ENCODE assay signal across 9 mouse cellular contexts in the genomic region with DNA sequence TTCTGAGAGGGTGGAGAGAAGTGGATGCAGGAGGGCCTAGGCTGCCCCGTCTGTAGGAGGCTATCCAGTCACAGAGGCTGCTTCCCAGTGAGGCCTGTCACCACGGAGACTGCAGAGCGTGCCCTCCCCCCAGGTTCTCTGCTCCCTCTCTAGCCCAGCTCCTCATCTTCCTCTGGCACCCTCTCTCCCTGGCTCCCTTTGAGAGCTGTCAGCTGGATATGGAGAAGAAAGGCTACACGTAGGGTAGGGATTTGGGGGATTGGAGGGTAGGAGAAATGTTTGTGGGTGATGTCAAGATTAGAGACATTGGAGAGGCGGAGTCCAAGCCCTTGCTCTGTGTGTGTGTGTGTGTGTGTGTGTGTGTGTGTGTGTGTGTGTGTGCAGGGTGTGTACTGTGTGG. TPM values are rescaled to one million over a fixed set of nuclear protein-coding genes. Genes with fewer than 3 reads are reported as not detected.
DNase-seq lines count a peak whose midpoint lies in the region; ATAC-seq and TF ChIP-seq lines count a peak whose summit lies in the region.
"Had no signal": no experiment of that assay in that cellular context is flagged by ENCODE, and none has a peak within 500 bp of the region (broad histone marks: within the 10 kb centered on the region; RNA-seq: fewer than 3 reads in every experiment).

No protein-coding gene starts in this region.

- H3K27me3 ChIP-seq in heart, embryonic 14.5 days (ENCODE audit: control insufficient read depth, insufficient read depth, low read length), result no peaks in the 10 kb centered on the region
- no peaks in the 10 kb centered on the region for H3K27me3 ChIP-seq in stomach, embryonic 14.5 days (ENCODE audit: control insufficient read depth, insufficient read depth, low read length)
- H3K27me3 ChIP-seq in stomach, postnatal 0 days (ENCODE audit: control insufficient read depth, insufficient read depth, low read length), result no peaks in the 10 kb centered on the region
- H3K27me3 ChIP-seq in intestine, postnatal 0 days (replicated peaks; ENCODE audit: control insufficient read depth, insufficient read depth, low read length), result no peaks in the 10 kb centered on the region
- no peaks in the 10 kb centered on the region for H3K27me3 ChIP-seq in stomach, embryonic 15.5 days (replicated peaks)

- 0 out of 4 replicates have a peak overlapping the region, but pooled peaks of 1 of the 2 experiments have one; percentile 79 for H3K4me3 ChIP-seq in heart, embryonic 14.5 days (ENCODE audit: control insufficient read depth in 1 of 2, insufficient read depth in 1 of 2, low read depth in 1 of 2, low read length in 2 of 2)
- no peak overlapping the region for H3K4me3 ChIP-seq in stomach, embryonic 14.5 days (ENCODE audit: low read depth, low read length)
- H3K4me3 ChIP-seq in stomach, postnatal 0 days (ENCODE audit: low read depth, low read length), result no peak overlapping the region
- no peak overlapping the region for H3K4me3 ChIP-seq in intestine, postnatal 0 days (ENCODE audit: low read depth, low read length)
- no peak overlapping the region for H3K4me3 ChIP-seq in stomach, embryonic 15.5 days (replicated peaks)
- no peak overlapping the region for H3K4me3 ChIP-seq in lung, adult 2 months (replicated peaks; ENCODE audit: extremely low read depth, low read depth, low read length)

- peaks cover 1% of the 10 kb centered on the region; the same call in 1 of the 2 replicates for H3K36me3 ChIP-seq in heart, embryonic 14.5 days (ENCODE audit: control insufficient read depth, insufficient read depth, low read length)
- H3K36me3 ChIP-seq in stomach, embryonic 14.5 days (ENCODE audit: control insufficient read depth, insufficient read depth, low read length), result no peaks in the 10 kb centered on the region
- no peaks in the 10 kb centered on the region for H3K36me3 ChIP-seq in stomach, postnatal 0 days (ENCODE audit: control insufficient read depth, insufficient read depth, low read length)
- H3K36me3 ChIP-seq in intestine, postnatal 0 days (ENCODE audit: control insufficient read depth, insufficient read depth), result no peaks in the 10 kb centered on the region
- H3K36me3 ChIP-seq in stomach, embryonic 15.5 days, result peaks cover 2% of the 10 kb centered on the region; the same call in 1 of the 2 replicates

- TF ChIP-seq CTCF in stomach, postnatal 0 days (IDR thresholded peaks at IDR 0.05; ENCODE audit: low read depth), result no peak
- no peak for TF ChIP-seq CTCF in intestine, postnatal 0 days (IDR thresholded peaks at IDR 0.05; ENCODE audit: low read depth)
- no peak for TF ChIP-seq CTCF in lung, adult 2 months (IDR thresholded peaks at IDR 0.05; ENCODE audit: insufficient read depth, low read length)

- peaks cover 41 to 81% of the 10 kb centered on the region in 2 experiments for H3K4me1 ChIP-seq in heart, embryonic 14.5 days (ENCODE audit: control insufficient read depth in 2 of 2, insufficient read depth in 2 of 2, low read length in 2 of 2)
- peaks cover 59% of the 10 kb centered on the region for H3K4me1 ChIP-seq in stomach, embryonic 14.5 days (ENCODE audit: control insufficient read depth, insufficient read depth, low read length)
- H3K4me1 ChIP-seq in stomach, postnatal 0 days (replicated peaks; ENCODE audit: control insufficient read depth, insufficient read depth), result peaks cover 4% of the 10 kb centered on the region
- peaks cover 7% of the 10 kb centered on the region; the same call in 1 of the 2 replicates for H3K4me1 ChIP-seq in intestine, postnatal 0 days (replicated peaks; ENCODE audit: control insufficient read depth, insufficient read depth, low read length)
- peaks cover 69% of the 10 kb centered on the region for H3K4me1 ChIP-seq in stomach, embryonic 15.5 days
- peaks cover 5% of the 10 kb centered on the region for H3K4me1 ChIP-seq in lung, adult 2 months (ENCODE audit: control insufficient read depth, insufficient read depth, low read length)

- no peak for TF ChIP-seq POLR2A in lung, adult 2 months (IDR thresholded peaks at IDR 0.05; ENCODE audit: borderline replicate concordance, extremely low read depth, low read depth, low read length)

- WGBS in heart, embryonic 14.5 days, result 41% methylated on average over 5 of the region's 5 CpGs
- WGBS in stomach, embryonic 14.5 days, result 43% methylated on average over 5 of the region's 5 CpGs
- 39% methylated on average over 5 of the region's 5 CpGs for WGBS in stomach, postnatal 0 days
- 59% methylated on average over 5 of the region's 5 CpGs for WGBS in intestine, postnatal 0 days
- WGBS in stomach, embryonic 15.5 days, result 53% methylated on average over 5 of the region's 5 CpGs
- WGBS in lung, adult 2 months, result 58% methylated on average over 5 of the region's 5 CpGs

- H3K27ac ChIP-seq in heart, embryonic 14.5 days (replicated peaks in 1 of 2; ENCODE audit: control insufficient read depth in 1 of 2, insufficient read depth in 1 of 2, low read depth in 2 of 2, low read length in 2 of 2), result peak overlapping the region in 1 of 2 experiments; percentile 71; a peak in 1 of 4 replicates
- H3K27ac ChIP-seq in stomach, embryonic 14.5 days (ENCODE audit: low read length), result no peak overlapping the region; the same call in 1 of the 2 replicates
- no peak overlapping the region for H3K27ac ChIP-seq in stomach, postnatal 0 days (replicated peaks)
- H3K27ac ChIP-seq in intestine, postnatal 0 days (ENCODE audit: low read depth, low read length), result no peak overlapping the region
- no peak overlapping the region for H3K27ac ChIP-seq in stomach, embryonic 15.5 days
- H3K27ac ChIP-seq: macrophage had no signal

- ATAC-seq in heart, embryonic 14.5 days (ENCODE audit: insufficient number of reproducible peaks, insufficient read depth, low FRiP score, low read depth), result no peak
- no peak for ATAC-seq in stomach, embryonic 14.5 days (ENCODE audit: insufficient number of reproducible peaks, insufficient read depth, low FRiP score, low read depth)
- ATAC-seq in stomach, postnatal 0 days (ENCODE audit: low FRiP score, low TSS enrichment), result no peak
- ATAC-seq in intestine, postnatal 0 days, result no peak
- ATAC-seq in stomach, embryonic 15.5 days (ENCODE audit: insufficient read depth, low FRiP score, low read depth), result no peak

- no peak for DNase-seq in heart, adult 8-10 months (ENCODE audit: low spot score)
- no peak for DNase-seq in stomach, postnatal 0 days (ENCODE audit: low spot score)
- no peak for DNase-seq in lung, adult 2 months
- no peak for DNase-seq in urinary bladder, postnatal 25 days (ENCODE audit: low spot score)

- H3K9ac ChIP-seq in heart, embryonic 14.5 days (ENCODE audit: low read length), result no peak overlapping the region; the same call in 1 of the 2 replicates
- no peak overlapping the region for H3K9ac ChIP-seq in stomach, embryonic 14.5 days (replicated peaks; ENCODE audit: low read depth, low read length)
- H3K9ac ChIP-seq in stomach, postnatal 0 days (ENCODE audit: low read length), result no peak overlapping the region
- no peak overlapping the region for H3K9ac ChIP-seq in intestine, postnatal 0 days (ENCODE audit: low read depth, low read length)
- H3K9ac ChIP-seq in stomach, embryonic 15.5 days, result no peak overlapping the region

- no peaks in the 10 kb centered on the region for H3K9me3 ChIP-seq in heart, embryonic 14.5 days (ENCODE audit: control insufficient read depth, low read length)
- no peaks in the 10 kb centered on the region for H3K9me3 ChIP-seq in stomach, embryonic 14.5 days (ENCODE audit: control insufficient read depth, low read depth, low read length)
- no peaks in the 10 kb centered on the region for H3K9me3 ChIP-seq in stomach, postnatal 0 days (ENCODE audit: control insufficient read depth, low read length)
- H3K9me3 ChIP-seq in intestine, postnatal 0 days (ENCODE audit: control insufficient read depth), result no peaks in the 10 kb centered on the region
- no peaks in the 10 kb centered on the region for H3K9me3 ChIP-seq in stomach, embryonic 15.5 days

- TF ChIP-seq EP300 in stomach, postnatal 0 days (optimal IDR thresholded peaks at IDR 0.05), result no peak

- peak overlapping the region; percentile 97 for H3K4me2 ChIP-seq in heart, embryonic 14.5 days (ENCODE audit: low read length)
- 0 out of 2 replicates have a peak overlapping the region, but pooled peaks have one; percentile 82 for H3K4me2 ChIP-seq in stomach, embryonic 14.5 days (replicated peaks; ENCODE audit: low read depth, low read length)
- H3K4me2 ChIP-seq in stomach, postnatal 0 days (replicated peaks; ENCODE audit: low read depth), result no peak overlapping the region
- peak overlapping the region; percentile 100; the same call in 1 of the 2 replicates for H3K4me2 ChIP-seq in intestine, postnatal 0 days (replicated peaks; ENCODE audit: low read depth)
- H3K4me2 ChIP-seq in stomach, embryonic 15.5 days, result peak overlapping the region; percentile 97; the same call in 1 of the 2 replicates

RNA-seq across cellular contexts. Expression of a gene that starts 8.8 kb away (rescaled TPM):
- 1.5 TPM in 2 replicates for polyA plus RNA-seq in heart, embryonic 14.5 days (2014; fragmentation: Nextera tagmentation; extraction: Ambion mirVana)
- total RNA-seq in heart, adult 8-10 months (2022), result 1 to 10 TPM; 3.6 to 5.2 (median 4.7) TPM
- polyA plus RNA-seq in stomach, embryonic 14.5 days (2014; fragmentation: Nextera tagmentation; extraction: Ambion mirVana), result 3.0 and 3.3 TPM in 2 replicates
- polyA plus RNA-seq in stomach, postnatal 0 days (2015; fragmentation: Nextera tagmentation; extraction: Ambion mirVana), result 0.61 and 0.70 TPM in 2 replicates
- 0.35 and 0.39 TPM in 2 replicates for polyA plus RNA-seq in intestine, postnatal 0 days (2015; fragmentation: Nextera tagmentation; extraction: Ambion mirVana)
- 2.0 and 2.2 TPM in 2 replicates for polyA plus RNA-seq in stomach, embryonic 15.5 days (2015; fragmentation: Nextera tagmentation; extraction: Ambion mirVana)
- polyA plus RNA-seq in lung, adult 2 months (2012; rRNA removed), result 31.3 and 32.8 TPM in 2 replicates

RNA-seq across cellular contexts. Expression of a gene that starts 10.5 kb away (rescaled TPM):
- 156 and 173 TPM in 2 replicates for polyA plus RNA-seq in heart, embryonic 14.5 days (2014; fragmentation: Nextera tagmentation; extraction: Ambion mirVana)
- total RNA-seq in heart, adult 8-10 months (2022), result 10 to 100 TPM; 91.9 to 98.0 (median 95.8) TPM
- 152 and 161 TPM in 2 replicates for polyA plus RNA-seq in stomach, embryonic 14.5 days (2014; fragmentation: Nextera tagmentation; extraction: Ambion mirVana)
- 157 and 163 TPM in 2 replicates for polyA plus RNA-seq in stomach, postnatal 0 days (2015; fragmentation: Nextera tagmentation; extraction: Ambion mirVana)
- 287 and 304 TPM in 2 replicates for polyA plus RNA-seq in intestine, postnatal 0 days (2015; fragmentation: Nextera tagmentation; extraction: Ambion mirVana)
- 179 and 191 TPM in 2 replicates for polyA plus RNA-seq in stomach, embryonic 15.5 days (2015; fragmentation: Nextera tagmentation; extraction: Ambion mirVana)
- 129 and 145 TPM in 2 replicates for polyA plus RNA-seq in lung, adult 2 months (2012; rRNA removed)

RNA-seq across cellular contexts. Expression of a gene that starts 17.0 kb away (rescaled TPM):
- 5.2 and 8.0 TPM in 2 replicates for polyA plus RNA-seq in heart, embryonic 14.5 days (2014; fragmentation: Nextera tagmentation; extraction: Ambion mirVana)
- total RNA-seq in heart, adult 8-10 months (2022), result 10 to 100 TPM; 15.4 to 20.7 (median 16.1) TPM
- 8.9 and 9.9 TPM in 2 replicates for polyA plus RNA-seq in stomach, embryonic 14.5 days (2014; fragmentation: Nextera tagmentation; extraction: Ambion mirVana)
- 4.7 and 5.8 TPM in 2 replicates for polyA plus RNA-seq in stomach, postnatal 0 days (2015; fragmentation: Nextera tagmentation; extraction: Ambion mirVana)
- 11.2 and 11.6 TPM in 2 replicates for polyA plus RNA-seq in intestine, postnatal 0 days (2015; fragmentation: Nextera tagmentation; extraction: Ambion mirVana)
- 8.5 and 8.7 TPM in 2 replicates for polyA plus RNA-seq in stomach, embryonic 15.5 days (2015; fragmentation: Nextera tagmentation; extraction: Ambion mirVana)
- polyA plus RNA-seq in lung, adult 2 months (2012; rRNA removed), result 101 and 114 TPM in 2 replicates

RNA-seq across cellular contexts. Expression of a gene that starts 23.1 kb away (rescaled TPM):
- 6.8 TPM in 2 replicates for polyA plus RNA-seq in heart, embryonic 14.5 days (2014; fragmentation: Nextera tagmentation; extraction: Ambion mirVana)
- 1 to 10 TPM in 3 of 4 experiments, not detected in 1; 1.5 to 3.4 (median 2.2) TPM for total RNA-seq in heart, adult 8-10 months (2022)
- polyA plus RNA-seq in stomach, embryonic 14.5 days (2014; fragmentation: Nextera tagmentation; extraction: Ambion mirVana), result 9.8 and 10.5 TPM in 2 replicates
- polyA plus RNA-seq in stomach, postnatal 0 days (2015; fragmentation: Nextera tagmentation; extraction: Ambion mirVana), result 6.9 and 7.8 TPM in 2 replicates
- 6.5 and 6.7 TPM in 2 replicates for polyA plus RNA-seq in intestine, postnatal 0 days (2015; fragmentation: Nextera tagmentation; extraction: Ambion mirVana)
- polyA plus RNA-seq in stomach, embryonic 15.5 days (2015; fragmentation: Nextera tagmentation; extraction: Ambion mirVana), result 13.3 and 14.9 TPM in 2 replicates
- polyA plus RNA-seq in lung, adult 2 months (2012; rRNA removed), result 14.1 and 14.5 TPM in 2 replicates

RNA-seq across cellular contexts. Expression of a gene that starts 33.0 kb away (rescaled TPM):
- 4.2 and 5.0 TPM in 2 replicates for polyA plus RNA-seq in heart, embryonic 14.5 days (2014; fragmentation: Nextera tagmentation; extraction: Ambion mirVana)
- total RNA-seq in heart, adult 8-10 months (2022), result under 1 TPM; 0.29 to 0.81 (median 0.48) TPM
- polyA plus RNA-seq in stomach, embryonic 14.5 days (2014; fragmentation: Nextera tagmentation; extraction: Ambion mirVana), result 7.1 and 8.2 TPM in 2 replicates
- 1.5 and 1.6 TPM in 2 replicates for polyA plus RNA-seq in stomach, postnatal 0 days (2015; fragmentation: Nextera tagmentation; extraction: Ambion mirVana)
- polyA plus RNA-seq in intestine, postnatal 0 days (2015; fragmentation: Nextera tagmentation; extraction: Ambion mirVana), result 0.94 and 1.4 TPM in 2 replicates
- 6.1 and 7.6 TPM in 2 replicates for polyA plus RNA-seq in stomach, embryonic 15.5 days (2015; fragmentation: Nextera tagmentation; extraction: Ambion mirVana)
- polyA plus RNA-seq in lung, adult 2 months (2012; rRNA removed), result 1.5 and 1.8 TPM in 2 replicates
